Mouse (Mus musculus): ENCODE data around the gene Negr1. TPM values are rescaled to one million over a fixed set of nuclear protein-coding genes. Genes with fewer than 3 reads are reported as not detected.

Negr1 gene
- total RNA-seq, 2 experiments from 2014 or later: 113 to 119 TPM

GRCm38 (mm10) chr3:157104866-157105579 lies 543.4 kb downstream of the Negr1 start:
- DNase-seq (ENCODE audit: low spot score in 2 of 2): no peak

GRCm38 (mm10) chr3:157105580-157106264 lies 544.1 kb downstream of the Negr1 start:
- DNase-seq (ENCODE audit: low spot score in 2 of 2): no peak

GRCm38 (mm10) chr3:157108156-157108555 lies 546.6 kb downstream of the Negr1 start:
- no peak for DNase-seq (ENCODE audit: low spot score in 2 of 2)

GRCm38 (mm10) chr3:157109308-157109707 lies 547.7 kb downstream of the Negr1 start:
- DNase-seq (ENCODE audit: low spot score in 2 of 2): peak; percentile 22 to 82

GRCm38 (mm10) chr3:157115105-157115760 lies 553.6 kb downstream of the Negr1 start:
- peak; percentile 20 to 53 for DNase-seq (ENCODE audit: low spot score in 2 of 2)

GRCm38 (mm10) chr3:157116024-157116423 lies 554.4 kb downstream of the Negr1 start:
- no peak for DNase-seq (ENCODE audit: low spot score in 2 of 2)

GRCm38 (mm10) chr3:157119916-157120315 lies 558.3 kb downstream of the Negr1 start:
- no peak for DNase-seq (ENCODE audit: low spot score in 2 of 2)

- DNase-seq (ENCODE audit: low spot score in 2 of 2): no peak
These were observed 584.7 kb downstream of the Negr1 start for GRCm38 (mm10) chr3:157146124-157146855.

GRCm38 (mm10) chr3:157154902-157155301 lies 593.3 kb downstream of the Negr1 start:
- no peak for DNase-seq (ENCODE audit: low spot score in 2 of 2)

GRCm38 (mm10) chr3:157155513-157155912 lies 593.9 kb downstream of the Negr1 start:
- peak in 1 of 2 experiments; percentile 24 for DNase-seq (ENCODE audit: low spot score in 2 of 2)

GRCm38 (mm10) chr3:157164840-157165595 lies 603.4 kb downstream of the Negr1 start:
- DNase-seq (ENCODE audit: low spot score in 2 of 2): no peak

- peak in 1 of 2 experiments; percentile 44 for DNase-seq (ENCODE audit: low spot score in 2 of 2)
These were observed 620.4 kb downstream of the Negr1 start for GRCm38 (mm10) chr3:157181975-157182374.

- no peak for DNase-seq (ENCODE audit: low spot score in 2 of 2)
These were observed 627.5 kb downstream of the Negr1 start for GRCm38 (mm10) chr3:157188939-157189725.

- no peak for DNase-seq (ENCODE audit: low spot score in 2 of 2)
These were observed 628.2 kb downstream of the Negr1 start for GRCm38 (mm10) chr3:157189834-157190233.

GRCm38 (mm10) chr3:157190551-157190950 lies 629.0 kb downstream of the Negr1 start:
- DNase-seq (ENCODE audit: low spot score in 2 of 2): no peak

GRCm38 (mm10) chr3:157192021-157192420 lies 630.4 kb downstream of the Negr1 start:
- DNase-seq (ENCODE audit: low spot score in 2 of 2): peak in 1 of 2 experiments; percentile 58

GRCm38 (mm10) chr3:157193141-157193540 lies 631.5 kb downstream of the Negr1 start:
- DNase-seq (ENCODE audit: low spot score in 2 of 2): no peak

GRCm38 (mm10) chr3:157198659-157199058 lies 637.1 kb downstream of the Negr1 start:
- no peak for DNase-seq (ENCODE audit: low spot score in 2 of 2)

- no peak for DNase-seq (ENCODE audit: low spot score in 2 of 2)
These were observed 640.1 kb downstream of the Negr1 start for GRCm38 (mm10) chr3:157201726-157202125.

GRCm38 (mm10) chr3:157203573-157203972 lies 642.0 kb downstream of the Negr1 start:
- DNase-seq (ENCODE audit: low spot score in 2 of 2): peak; percentile 27 to 78

All from layer of hippocampus, adult 18-20 months (tissue).